Mouse (Mus musculus) embryonic facial prominence, embryonic 12.5 days (tissue): ENCODE data around the gene Gm17428. TPM values are rescaled to one million over a fixed set of nuclear protein-coding genes. Genes with fewer than 3 reads are reported as not detected.
A peak's percentile ranks its signal among the peaks of the same experiment; 100 is the strongest.
"Not testable (repeated sequence)": the region's sequence is repeated elsewhere in the genome, so short reads cannot be mapped to it uniquely, and the experiment has no call there.

Experiments used
- ATAC-seq: fragments of 200-750 bp; cut with Nextera tagmentation; 2 replicates; pipeline ENCODE4 v1.8.0; 2017; ENCODE audit not compliant: insufficient number of reproducible peaks, insufficient read depth, low FRiP score, low TSS enrichment
- H3K27ac ChIP-seq: fragments of 300-500 bp; sonication (generic); 2 replicates; pipeline ENCODE4 v1.5.1; 2016; ENCODE audit warnings: mild to moderate bottlenecking
- H3K27me3 ChIP-seq: fragments of 300-500 bp; sonication (generic); 2 replicates; pipeline ENCODE4 v1.6.1; 2016; ENCODE audit warnings: mild to moderate bottlenecking, moderate library complexity
- H3K36me3 ChIP-seq: fragments of 300-500 bp; sonication (generic); 2 replicates; pipeline ENCODE4 v1.6.1; 2016; ENCODE audit warnings: mild to moderate bottlenecking
- H3K4me1 ChIP-seq: fragments of 300-500 bp; sonication (generic); 2 replicates; pipeline ENCODE4 v1.6.1; 2016
- H3K4me2 ChIP-seq: fragments of 300-500 bp; sonication (generic); replicated peaks from 2 replicates; pipeline ENCODE4 v1.6.1; 2016; ENCODE audit warnings: mild to moderate bottlenecking, moderate library complexity
- H3K4me3 ChIP-seq: fragments of 300-500 bp; sonication (generic); 2 replicates; pipeline ENCODE4 v1.5.1; 2016; ENCODE audit warnings: mild to moderate bottlenecking
- H3K9ac ChIP-seq: fragments of 300-500 bp; sonication (generic); 2 replicates; pipeline ENCODE4 v1.6.1; 2016; ENCODE audit warnings: mild to moderate bottlenecking, moderate library complexity
- H3K9me3 ChIP-seq: fragments of 300-500 bp; sonication (generic); 2 replicates; pipeline ENCODE4 v1.6.1; 2016; ENCODE audit warnings: mild to moderate bottlenecking, moderate library complexity
- WGBS: fragments of 180-500 bp; shearing (Covaris S2); methylation state at CpG from one replicate; pipeline ENCODE4 v1.1.7; 2016; 5-methylcytosine and 5-hydroxymethylcytosine counted together
- polyA plus RNA-seq: library from polyadenylated mRNA; unstranded; fragments of >200 nt; fragmentation: Nextera tagmentation; extraction: Ambion mirVana; gene quantifications from 2 replicates; pipeline ENCODE4 v1.2.1, GENCODE M21; 2016

Gene Gm17428
- polyA plus RNA-seq, 1 experiment from 2014 or later, result not detected

- H3K4me2 ChIP-seq, result no peak overlapping the region
- H3K4me1 ChIP-seq, result no peaks in the 10 kb centered on the region
- no peak for ATAC-seq
- no peak overlapping the region for H3K4me3 ChIP-seq
- no peaks in the 10 kb centered on the region for H3K9me3 ChIP-seq
- no peaks in the 10 kb centered on the region for H3K36me3 ChIP-seq
- H3K27me3 ChIP-seq, result no peaks in the 10 kb centered on the region
- 76% methylated on average over 3 of the region's 3 CpGs for WGBS
- no peak overlapping the region for H3K9ac ChIP-seq
- H3K27ac ChIP-seq, result no peak overlapping the region
Observed at GRCm38 (mm10) chr14:54967874-54968273, 8.9 kb upstream of the Gm17428 start.

GRCm38 (mm10) chr14:54968344-54968743 is 8.4 kb upstream of the Gm17428 start:
- H3K4me3 ChIP-seq, result no peak overlapping the region
- ATAC-seq, result no peak
- H3K9me3 ChIP-seq, result no peaks in the 10 kb centered on the region
- no peak overlapping the region for H3K4me2 ChIP-seq
- no peak overlapping the region for H3K9ac ChIP-seq
- no peaks in the 10 kb centered on the region for H3K4me1 ChIP-seq
- no peak overlapping the region for H3K27ac ChIP-seq
- no peaks in the 10 kb centered on the region for H3K27me3 ChIP-seq
- H3K36me3 ChIP-seq, result no peaks in the 10 kb centered on the region

GRCm38 (mm10) chr14:54972786-54973185 is 3.9 kb upstream of the Gm17428 start:
- ATAC-seq, H3K27me3 ChIP-seq, H3K4me2 ChIP-seq, H3K4me1 ChIP-seq, H3K4me3 ChIP-seq, H3K9ac ChIP-seq, H3K27ac ChIP-seq, H3K36me3 ChIP-seq, H3K9me3 ChIP-seq: not testable (repeated sequence)
- 91% methylated on average over 11 of the region's 11 CpGs for WGBS

- Histone ChIP-seq H3K9me3 (no peaks in the 10 kb centered on the region), H3K4me2 (no peak overlapping the region), H3K36me3 (no peaks in the 10 kb centered on the region), H3K9ac (no peak overlapping the region), H3K27me3 (no peaks in the 10 kb centered on the region), H3K27ac (no peak overlapping the region), H3K4me3 (no peak overlapping the region), H3K4me1 (no peaks in the 10 kb centered on the region)
- no peak for ATAC-seq
- whole genome bisulfite sequencing, result 83% methylated on average over 6 of the region's 6 CpGs
Observed at GRCm38 (mm10) chr14:54974068-54974791, 2.5 kb upstream of the Gm17428 start.

- H3K27me3 ChIP-seq, result no peaks in the 10 kb centered on the region
- no peaks in the 10 kb centered on the region for H3K4me1 ChIP-seq
- no peak overlapping the region for H3K9ac ChIP-seq
- no peak overlapping the region for H3K27ac ChIP-seq
- WGBS, result 85% methylated on average over 8 of the region's 8 CpGs
- ATAC-seq, result no peak
- no peaks in the 10 kb centered on the region for H3K9me3 ChIP-seq
- H3K4me2 ChIP-seq, result no peak overlapping the region
- H3K36me3 ChIP-seq, result no peaks in the 10 kb centered on the region
- no peak overlapping the region for H3K4me3 ChIP-seq
Observed at GRCm38 (mm10) chr14:54978664-54979063, 1.9 kb downstream of the Gm17428 start.

GRCm38 (mm10) chr14:54981934-54982333 is 5.2 kb downstream of the Gm17428 start:
- no peak for ATAC-seq
- Histone ChIP-seq H3K4me1 (no peaks in the 10 kb centered on the region), H3K9ac (no peak overlapping the region), H3K9me3 (no peaks in the 10 kb centered on the region), H3K36me3 (no peaks in the 10 kb centered on the region), H3K4me2 (no peak overlapping the region), H3K27ac (no peak overlapping the region), H3K4me3 (no peak overlapping the region), H3K27me3 (0 out of 2 replicates have a peak, but pooled peaks cover 4% of the 10 kb centered on the region)
- 95% methylated on average over 7 of the region's 7 CpGs for WGBS

- not testable (repeated sequence) for H3K27me3 ChIP-seq, H3K4me1 ChIP-seq, H3K36me3 ChIP-seq, H3K4me2 ChIP-seq, H3K4me3 ChIP-seq, H3K9me3 ChIP-seq, H3K9ac ChIP-seq, H3K27ac ChIP-seq, ATAC-seq
- 86% methylated on average over 9 of the region's 9 CpGs for WGBS
Observed at GRCm38 (mm10) chr14:54988350-54988874, 11.7 kb downstream of the Gm17428 start.

GRCm38 (mm10) chr14:54988882-54989281 is 12.1 kb downstream of the Gm17428 start:
- no peak overlapping the region for H3K4me3 ChIP-seq
- no peak for ATAC-seq
- no peak overlapping the region for H3K27ac ChIP-seq
- H3K4me1 ChIP-seq, result no peaks in the 10 kb centered on the region
- H3K4me2 ChIP-seq, result no peak overlapping the region
- no peaks in the 10 kb centered on the region for H3K36me3 ChIP-seq
- H3K9me3 ChIP-seq, result no peaks in the 10 kb centered on the region
- 0 out of 2 replicates have a peak, but pooled peaks cover 4% of the 10 kb centered on the region for H3K27me3 ChIP-seq
- H3K9ac ChIP-seq, result no peak overlapping the region
- 90% methylated on average over 13 of the region's 13 CpGs for WGBS

GRCm38 (mm10) chr14:54989886-54990441 is 13.2 kb downstream of the Gm17428 start:
- no peak for ATAC-seq
- no peaks in the 10 kb centered on the region for H3K9me3 ChIP-seq
- H3K27ac ChIP-seq, result no peak overlapping the region
- 0 out of 2 replicates have a peak, but pooled peaks cover 1% of the 10 kb centered on the region for H3K27me3 ChIP-seq
- peaks cover 9% of the 10 kb centered on the region for H3K4me1 ChIP-seq
- H3K9ac ChIP-seq, result no peak overlapping the region
- H3K36me3 ChIP-seq, result no peaks in the 10 kb centered on the region
- 85% methylated on average over 8 of the region's 8 CpGs for WGBS
- no peak overlapping the region for H3K4me2 ChIP-seq
- no peak overlapping the region for H3K4me3 ChIP-seq

- peaks cover 26% of the 10 kb centered on the region for H3K4me1 ChIP-seq
- H3K27ac ChIP-seq, result no peak overlapping the region
- H3K4me2 ChIP-seq, result no peak overlapping the region
- H3K9me3 ChIP-seq, result no peaks in the 10 kb centered on the region
- ATAC-seq, result no peak
- H3K27me3 ChIP-seq, result no peaks in the 10 kb centered on the region
- H3K4me3 ChIP-seq, result no peak overlapping the region
- no peak overlapping the region for H3K9ac ChIP-seq
- 91% methylated on average over 10 of the region's 10 CpGs for WGBS
- no peaks in the 10 kb centered on the region for H3K36me3 ChIP-seq
Observed at GRCm38 (mm10) chr14:54992196-54992595, 15.5 kb downstream of the Gm17428 start.

- H3K4me2 ChIP-seq, result no peak overlapping the region
- H3K36me3 ChIP-seq, result no peaks in the 10 kb centered on the region
- H3K4me1 ChIP-seq, result peaks cover 28% of the 10 kb centered on the region
- WGBS, result 65% methylated on average over 10 of the region's 10 CpGs
- no peak overlapping the region for H3K9ac ChIP-seq
- H3K27me3 ChIP-seq, result no peaks in the 10 kb centered on the region
- H3K9me3 ChIP-seq, result no peaks in the 10 kb centered on the region
- ATAC-seq, result no peak
- no peak overlapping the region for H3K27ac ChIP-seq
- no peak overlapping the region for H3K4me3 ChIP-seq
Observed at GRCm38 (mm10) chr14:54993636-54994035, 16.9 kb downstream of the Gm17428 start.

GRCm38 (mm10) chr14:54994136-54994868 is 17.6 kb downstream of the Gm17428 start, which contains the start of gene Myh7:
Myh7 (minus strand) TSS chr14:54994626.
- no peak for ATAC-seq
- Histone ChIP-seq H3K27ac (peak within 1 kb of the TSS; percentile 75), H3K4me2 (no peak within 1 kb of the TSS), H3K36me3 (no peaks in the 10 kb centered on the region), H3K4me1 (peaks cover 28% of the 10 kb centered on the region), H3K9ac (0 out of 2 replicates have a peak within 1 kb of the TSS, but pooled peaks have one; percentile 7), H3K9me3 (no peaks in the 10 kb centered on the region), H3K27me3 (no peaks in the 10 kb centered on the region), H3K4me3 (no peak within 1 kb of the TSS)
- 55% methylated on average over 11 of the region's 11 CpGs for WGBS
